Mouse (Mus musculus) T-helper 2 cell (primary cell): Measurements from ENCODE around the gene Swsap1.

Experiments
- in situ Hi-C: fragments of 300-600 bp; cut with MboI, MseI; formaldehyde crosslinking; loops from one replicate; pipeline ENCODE4 v1.15.1; 2025; ENCODE audit warnings: high pct_unique_total_duplicates

Swsap1 gene

GRCm38 (mm10) chr9:21955570-21956281, at the start of gene Swsap1:
TSS of gene Swsap1 (plus strand) at chr9:21955755.
- in situ Hi-C loops: no loop called here

- in situ Hi-C loops: no loop called here
Measured at GRCm38 (mm10) chr9:21908216-21908615, 47.3 kb upstream of the Swsap1 start.

GRCm38 (mm10) chr9:21909474-21910223, 45.9 kb upstream of the Swsap1 start:
- in situ Hi-C loops: no loop called here

GRCm38 (mm10) chr9:21916851-21917492, 38.6 kb upstream of the Swsap1 start:
- in situ Hi-C loops: no loop called here

GRCm38 (mm10) chr9:21917493-21918034, 38.0 kb upstream of the Swsap1 start:
- in situ Hi-C loops: no loop called here

- in situ Hi-C loops: no loop called here
Measured at GRCm38 (mm10) chr9:21918035-21918592, 37.4 kb upstream of the Swsap1 start, which contains the start of gene Rab3d. TSS of gene Rab3d (minus strand) at chr9:21918192.

- in situ Hi-C loops: no loop called here
Measured at GRCm38 (mm10) chr9:21918692-21919384, 36.7 kb upstream of the Swsap1 start.

- in situ Hi-C loops: no loop called here
Measured at GRCm38 (mm10) chr9:21923036-21923435, 32.5 kb upstream of the Swsap1 start.

GRCm38 (mm10) chr9:21923490-21924098, 32.0 kb upstream of the Swsap1 start:
- in situ Hi-C loops: no loop called here

- in situ Hi-C loops: no loop called here
Measured at GRCm38 (mm10) chr9:21924099-21924493, 31.5 kb upstream of the Swsap1 start.

GRCm38 (mm10) chr9:21925034-21925433, 30.5 kb upstream of the Swsap1 start:
- in situ Hi-C loops: no loop called here

GRCm38 (mm10) chr9:21925506-21925905, 30.0 kb upstream of the Swsap1 start:
- in situ Hi-C loops: no loop called here

- in situ Hi-C loops: no loop called here
Measured at GRCm38 (mm10) chr9:21926155-21926554, 29.4 kb upstream of the Swsap1 start.

- in situ Hi-C loops: no loop called here
Measured at GRCm38 (mm10) chr9:21926784-21927183, 28.8 kb upstream of the Swsap1 start.

- in situ Hi-C loops: no loop called here
Measured at GRCm38 (mm10) chr9:21927208-21927753, 28.3 kb upstream of the Swsap1 start, which contains the start of the genes Ccdc159 and Tmem205. TSS of gene Ccdc159 (plus strand) at chr9:21927471. TSS of gene Tmem205 (minus strand) at chr9:21927556.

GRCm38 (mm10) chr9:21929208-21929607, 26.3 kb upstream of the Swsap1 start:
- in situ Hi-C loops: no loop called here

GRCm38 (mm10) chr9:21932006-21932405, 23.5 kb upstream of the Swsap1 start:
- in situ Hi-C loops: no loop called here

GRCm38 (mm10) chr9:21932445-21933137, 23.0 kb upstream of the Swsap1 start:
- in situ Hi-C loops: no loop called here

- in situ Hi-C loops: no loop called here
Measured at GRCm38 (mm10) chr9:21934021-21934420, 21.5 kb upstream of the Swsap1 start.
